Mouse (Mus musculus): Measurements from ENCODE around the gene Hoxa4. TPM values are rescaled to one million over a fixed set of nuclear protein-coding genes. Genes with fewer than 3 reads are reported as not detected.

The Hoxa4 gene
- polyA plus RNA-seq (2016; fragmentation: Nextera tagmentation; extraction: Ambion mirVana), result 0.35 and 0.90 TPM in 2 replicates

- 0 out of 2 replicates have a peak, but pooled peaks have one; percentile 21 for ATAC-seq (ENCODE audit: insufficient number of reproducible peaks, insufficient read depth, low FRiP score, low TSS enrichment, low read depth)
- peaks cover 78% of the 10 kb centered on the region for H3K27me3 ChIP-seq
Measured at GRCm38 (mm10) chr6:52190906-52191810, at the start of gene Hoxa4. Gene Hoxa4, minus strand, starts transcription at chr6:52191753.

DNA sequence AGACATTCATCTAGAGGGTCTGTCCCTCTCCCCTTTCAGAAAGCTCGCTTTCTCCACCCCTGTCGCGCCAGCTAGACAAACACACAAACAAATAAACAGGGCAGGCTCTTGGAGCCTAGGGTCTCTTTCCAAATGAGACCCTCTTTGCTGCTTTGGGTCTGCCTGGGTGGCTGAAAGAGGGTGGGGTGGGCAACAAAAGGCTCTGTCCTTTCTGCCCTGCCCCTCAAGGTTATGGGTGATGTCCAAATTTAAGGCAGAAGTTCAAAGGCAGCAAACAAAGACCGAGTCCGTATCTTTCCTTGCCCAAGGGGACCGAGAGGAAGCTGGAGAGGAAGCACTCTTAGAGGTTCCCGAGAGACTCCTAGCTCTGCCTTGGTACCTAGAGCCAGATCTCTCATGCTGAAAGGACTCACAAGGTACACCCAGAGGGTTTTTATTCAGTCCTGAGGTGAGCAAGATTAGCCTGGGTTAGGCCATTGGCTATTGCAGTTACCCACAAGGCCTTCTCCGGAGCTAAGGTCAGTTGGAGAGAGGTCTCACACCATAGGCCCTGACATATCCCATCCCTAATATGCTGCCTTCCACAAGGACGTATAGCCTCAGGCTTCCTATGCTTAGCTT is 49.6 kb upstream of the Hoxa4 start:
- Histone ChIP-seq H3K4me3 (replicated peaks) (peak overlapping the region; percentile 99), H3K4me2 (peak overlapping the region; percentile 96), H3K27me3 (peaks cover 4% of the 10 kb centered on the region), H3K4me1 (replicated peaks) (peaks cover 46% of the 10 kb centered on the region), H3K36me3 (peaks cover 4% of the 10 kb centered on the region; the same call in 1 of the 2 replicates), H3K9me3 (no peaks in the 10 kb centered on the region), H3K27ac (peak overlapping the region; percentile 100), H3K9ac (replicated peaks) (peak overlapping the region; percentile 100)
- 2% methylated on average over 9 of the region's 9 CpGs for WGBS
- peak; percentile 3; the same call in 1 of the 2 replicates for ATAC-seq (ENCODE audit: insufficient number of reproducible peaks, insufficient read depth, low FRiP score, low TSS enrichment, low read depth)

More at GRCm38 (mm10) chr6:52190906-52191810, at the start of gene Hoxa4:
- peak within 1 kb of the TSS; percentile 55 for H3K4me3 ChIP-seq (replicated peaks)
- no peaks in the 10 kb centered on the region for H3K9me3 ChIP-seq
- H3K27ac ChIP-seq, result peak within 1 kb of the TSS; percentile 42; the same call in 1 of the 2 replicates
- H3K36me3 ChIP-seq, result peaks cover 9% of the 10 kb centered on the region
- H3K9ac ChIP-seq (replicated peaks), result peak within 1 kb of the TSS; percentile 71
- peak within 1 kb of the TSS; percentile 97 for H3K4me2 ChIP-seq
- peaks cover 48% of the 10 kb centered on the region for H3K4me1 ChIP-seq (replicated peaks)
- 1% methylated on average over 74 of the region's 102 CpGs for whole genome bisulfite sequencing

- Histone ChIP-seq H3K4me1 (replicated peaks) (peaks cover 52% of the 10 kb centered on the region), H3K9me3 (no peaks in the 10 kb centered on the region), H3K9ac (replicated peaks) (peak within 1 kb of the TSS; percentile 100), H3K36me3 (peaks cover 10% of the 10 kb centered on the region; the same call in 1 of the 2 replicates), H3K4me3 (replicated peaks) (peak within 1 kb of the TSS; percentile 99), H3K4me2 (peak within 1 kb of the TSS; percentile 96), H3K27ac (peak within 1 kb of the TSS; percentile 100), H3K27me3 (peaks cover 3% of the 10 kb centered on the region; the same call in 1 of the 2 replicates)
- under 1% methylated on average over 35 of the region's 35 CpGs for WGBS
- ATAC-seq (ENCODE audit: insufficient number of reproducible peaks, insufficient read depth, low FRiP score, low TSS enrichment, low read depth), result peak; percentile 15; the same call in 1 of the 2 replicates
Measured at GRCm38 (mm10) chr6:52240389-52241000, 48.9 kb upstream of the Hoxa4 start, which contains the start of gene Hoxa10. Gene Hoxa10, minus strand, starts transcription at chr6:52240854.

GRCm38 (mm10) chr6:52239625-52240388 is 48.3 kb upstream of the Hoxa4 start:
- Histone ChIP-seq H3K4me2 (peak overlapping the region; percentile 96), H3K4me1 (replicated peaks) (peaks cover 58% of the 10 kb centered on the region), H3K9ac (replicated peaks) (peak overlapping the region; percentile 100), H3K36me3 (peaks cover 11% of the 10 kb centered on the region; the same call in 1 of the 2 replicates), H3K27ac (peak overlapping the region; percentile 100), H3K9me3 (no peaks in the 10 kb centered on the region), H3K4me3 (replicated peaks) (peak overlapping the region; percentile 99), H3K27me3 (peaks cover 3% of the 10 kb centered on the region; the same call in 1 of the 2 replicates)
- under 1% methylated on average over 30 of the region's 30 CpGs for WGBS
- no peak for ATAC-seq (ENCODE audit: insufficient number of reproducible peaks, insufficient read depth, low FRiP score, low TSS enrichment, low read depth)

- Histone ChIP-seq H3K27me3 (peaks cover 3% of the 10 kb centered on the region; the same call in 1 of the 2 replicates), H3K9ac (replicated peaks) (peak overlapping the region; percentile 100), H3K4me2 (peak overlapping the region; percentile 96), H3K4me3 (replicated peaks) (peak overlapping the region; percentile 99), H3K9me3 (no peaks in the 10 kb centered on the region), H3K27ac (peak overlapping the region; percentile 100), H3K4me1 (replicated peaks) (peaks cover 57% of the 10 kb centered on the region), H3K36me3 (peaks cover 16% of the 10 kb centered on the region)
- no peak for ATAC-seq (ENCODE audit: insufficient number of reproducible peaks, insufficient read depth, low FRiP score, low TSS enrichment, low read depth)
- 2% methylated on average over 7 of the region's 7 CpGs for WGBS
Measured at GRCm38 (mm10) chr6:52238976-52239375, 47.4 kb upstream of the Hoxa4 start.

- 4% methylated on average over 7 of the region's 7 CpGs for WGBS
- Histone ChIP-seq H3K4me3 (replicated peaks) (peak overlapping the region; percentile 99), H3K27me3 (peaks cover 3% of the 10 kb centered on the region; the same call in 1 of the 2 replicates), H3K27ac (peak overlapping the region; percentile 100), H3K9ac (replicated peaks) (peak overlapping the region; percentile 100), H3K4me1 (replicated peaks) (peaks cover 49% of the 10 kb centered on the region), H3K36me3 (peaks cover 25% of the 10 kb centered on the region), H3K4me2 (peak overlapping the region; percentile 96), H3K9me3 (no peaks in the 10 kb centered on the region)
- no peak for ATAC-seq (ENCODE audit: insufficient number of reproducible peaks, insufficient read depth, low FRiP score, low TSS enrichment, low read depth)
Measured at GRCm38 (mm10) chr6:52238155-52238545, 46.6 kb upstream of the Hoxa4 start.

DNA sequence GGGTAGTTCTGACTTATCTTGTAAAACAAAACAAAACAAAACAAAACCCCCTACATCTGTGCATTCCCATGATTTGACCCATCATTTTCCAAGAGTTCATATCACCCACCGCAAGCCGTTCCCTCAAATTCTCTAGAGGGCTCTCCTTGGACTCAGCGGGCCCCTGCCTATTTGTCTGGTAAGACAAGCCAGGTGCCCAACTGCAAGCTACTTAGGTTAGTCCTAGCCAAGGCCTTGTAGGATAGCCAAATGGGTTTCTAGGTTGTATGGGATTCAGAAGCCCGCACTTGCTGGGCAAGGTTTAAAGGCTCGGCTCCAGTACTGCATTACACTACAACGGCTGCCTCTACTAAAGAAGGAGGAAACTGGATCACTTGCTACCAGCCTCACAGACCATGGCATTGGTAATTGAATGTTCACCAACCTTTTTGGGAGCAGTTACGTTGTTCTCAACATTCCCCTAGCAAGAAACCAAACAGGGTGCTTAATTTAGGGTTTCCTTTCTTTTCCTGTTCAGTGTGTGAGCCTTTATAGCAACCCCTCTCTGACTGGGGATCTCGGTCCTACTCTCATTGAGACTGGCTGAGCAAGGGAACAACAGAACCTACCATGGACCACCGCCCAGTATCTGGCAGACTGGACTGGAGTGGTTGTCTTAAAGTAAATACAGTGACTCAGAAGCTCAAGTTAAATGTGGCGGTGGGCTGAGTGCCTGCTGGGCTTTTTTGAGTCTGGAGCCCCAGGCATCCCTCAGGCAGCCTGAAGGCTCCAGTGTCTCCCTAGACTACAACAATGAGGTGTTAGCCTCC is 46.0 kb upstream of the Hoxa4 start:
- Histone ChIP-seq H3K4me3 (replicated peaks) (peak overlapping the region; percentile 99), H3K9me3 (no peaks in the 10 kb centered on the region), H3K9ac (replicated peaks) (peak overlapping the region; percentile 100), H3K27me3 (peaks cover 3% of the 10 kb centered on the region; the same call in 1 of the 2 replicates), H3K27ac (peak overlapping the region; percentile 100), H3K4me1 (replicated peaks) (peaks cover 43% of the 10 kb centered on the region), H3K4me2 (peak overlapping the region; percentile 96), H3K36me3 (peaks cover 31% of the 10 kb centered on the region)
- WGBS, result 4% methylated on average over 10 of the region's 10 CpGs
- ATAC-seq (ENCODE audit: insufficient number of reproducible peaks, insufficient read depth, low FRiP score, low TSS enrichment, low read depth), result no peak

DNA sequence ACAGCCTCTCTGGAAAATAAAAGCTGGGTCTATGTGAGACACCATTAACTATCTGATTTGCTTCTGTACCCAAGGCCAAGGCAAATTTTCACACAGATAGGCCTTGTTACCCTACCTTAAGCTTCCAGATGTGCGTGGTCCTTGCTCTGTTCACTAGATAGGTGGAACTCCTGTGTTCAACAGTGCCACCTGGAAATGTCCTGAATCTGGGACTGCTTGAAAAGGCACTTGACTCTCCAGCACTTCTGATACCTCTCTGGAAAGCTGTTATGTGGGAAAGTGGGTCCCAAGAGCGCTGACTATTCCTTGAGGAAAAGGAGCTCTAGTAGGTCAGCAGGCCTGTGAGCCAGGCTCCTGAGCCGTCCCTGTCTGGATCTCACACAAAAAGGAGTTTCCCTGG is 45.3 kb upstream of the Hoxa4 start:
- Histone ChIP-seq H3K9me3 (no peaks in the 10 kb centered on the region), H3K9ac (replicated peaks) (peak overlapping the region; percentile 100), H3K4me2 (peak overlapping the region; percentile 96), H3K4me3 (replicated peaks) (peak overlapping the region; percentile 99), H3K4me1 (replicated peaks) (peaks cover 35% of the 10 kb centered on the region), H3K36me3 (peaks cover 38% of the 10 kb centered on the region), H3K27ac (peak overlapping the region; percentile 100), H3K27me3 (peaks cover 3% of the 10 kb centered on the region; the same call in 1 of the 2 replicates)
- WGBS, result 8% methylated on average over 3 of the region's 3 CpGs
- no peak for ATAC-seq (ENCODE audit: insufficient number of reproducible peaks, insufficient read depth, low FRiP score, low TSS enrichment, low read depth)

- peak overlapping the region; percentile 100 for H3K27ac ChIP-seq
- H3K4me1 ChIP-seq (replicated peaks), result peaks cover 26% of the 10 kb centered on the region
- peak overlapping the region; percentile 99 for H3K4me3 ChIP-seq (replicated peaks)
- no peak for ATAC-seq (ENCODE audit: insufficient number of reproducible peaks, insufficient read depth, low FRiP score, low TSS enrichment, low read depth)
- H3K27me3 ChIP-seq, result peaks cover 3% of the 10 kb centered on the region; the same call in 1 of the 2 replicates
- H3K4me2 ChIP-seq, result peak overlapping the region; percentile 96
- peaks cover 41% of the 10 kb centered on the region for H3K36me3 ChIP-seq
- 8% methylated on average over 6 of the region's 6 CpGs for WGBS
- peak overlapping the region; percentile 100 for H3K9ac ChIP-seq (replicated peaks)
- no peaks in the 10 kb centered on the region for H3K9me3 ChIP-seq
Measured at GRCm38 (mm10) chr6:52235866-52236265, 44.3 kb upstream of the Hoxa4 start.
